Mouse (Mus musculus) limb, embryonic 11.5 days (tissue): Measurements from ENCODE around the gene Nxpe3. TPM values are rescaled to one million over a fixed set of nuclear protein-coding genes. Genes with fewer than 3 reads are reported as not detected.
"Not testable (repeated sequence)": the region's sequence is repeated elsewhere in the genome, so short reads cannot be mapped to it uniquely, and the experiment has no call there.

ENCODE experiments used
- ATAC-seq: fragments of 200-750 bp; cut with Nextera tagmentation; 2 replicates; pipeline ENCODE4 v1.8.0; 2017; ENCODE audit warnings: low read depth; ENCODE audit not compliant: insufficient number of reproducible peaks, low FRiP score, low TSS enrichment
- DNase-seq: peaks from one replicate; pipeline ENCODE4 v3.0.0-alpha.2; 2015; ENCODE audit warnings: low spot score
- H3K27ac ChIP-seq: fragments of 300-500 bp; sonication (generic); replicated peaks from 2 replicates; pipeline ENCODE4 v1.5.1; 2014; ENCODE audit warnings: low read depth, mild to moderate bottlenecking, low read length
- H3K27me3 ChIP-seq: fragments of 300-500 bp; sonication (generic); 2 replicates; pipeline ENCODE4 v1.6.1; 2014; ENCODE audit warnings: mild to moderate bottlenecking, low read length, mixed read lengths; ENCODE audit not compliant: control insufficient read depth, insufficient read depth
- H3K36me3 ChIP-seq: fragments of 300-500 bp; sonication (generic); 2 replicates; pipeline ENCODE4 v1.6.1; 2014; ENCODE audit warnings: mild to moderate bottlenecking, low read length, moderate library complexity, mixed read lengths; ENCODE audit not compliant: control insufficient read depth, insufficient read depth
- H3K4me1 ChIP-seq: fragments of 300-500 bp; sonication (generic); 2 replicates; pipeline ENCODE4 v1.6.1; 2014; ENCODE audit warnings: low read length, mixed read lengths; ENCODE audit not compliant: control insufficient read depth, insufficient read depth
- H3K4me2 ChIP-seq: fragments of 300-500 bp; sonication (generic); 2 replicates; pipeline ENCODE4 v1.6.1; 2014; ENCODE audit warnings: low read depth, mild to moderate bottlenecking, moderate library complexity; ENCODE audit not compliant: severe bottlenecking
- H3K4me3 ChIP-seq: fragments of 300-500 bp; sonication (generic); 2 replicates; pipeline ENCODE4 v1.5.1; 2014; ENCODE audit warnings: low read depth, low read length
- H3K9ac ChIP-seq: fragments of 300-500 bp; sonication (generic); 2 replicates; pipeline ENCODE4 v1.6.1; 2014; ENCODE audit warnings: mild to moderate bottlenecking, low read length
- H3K9me3 ChIP-seq: fragments of 300-500 bp; sonication (generic); 2 replicates; pipeline ENCODE4 v1.6.1; 2016; ENCODE audit warnings: low read length; ENCODE audit not compliant: control insufficient read depth
- WGBS: fragments of 180-500 bp; shearing (Covaris S2); extraction: QIAGEN DNeasy Blood & Tissue Kit; methylation state at CpG from one replicate; pipeline ENCODE4 v1.1.7; 2014; 5-methylcytosine and 5-hydroxymethylcytosine counted together
- polyA plus RNA-seq: library from polyadenylated mRNA; unstranded; fragments of >200 nt; fragmentation: Nextera tagmentation; extraction: Ambion mirVana; gene quantifications from 2 replicates; pipeline ENCODE4 v1.2.1, GENCODE M21; 2014

Gene Nxpe3
- polyA plus RNA-seq, 1 experiment from 2014 or later: 1.0 TPM

- H3K36me3 ChIP-seq, H3K27me3 ChIP-seq, H3K9me3 ChIP-seq, H3K27ac ChIP-seq, ATAC-seq, H3K4me1 ChIP-seq, H3K9ac ChIP-seq, DNase-seq: not testable (repeated sequence)
- WGBS: 85% methylated on average over 7 of the region's 8 CpGs
- Histone ChIP-seq H3K4me3 (peak overlapping the region; percentile 61; the same call in 1 of the 2 replicates), H3K4me2 (peak overlapping the region; percentile 56; the same call in 1 of the 2 replicates)
These were observed 57.4 kb downstream of the Nxpe3 start for GRCm38 (mm10) chr16:55837653-55838052.

DNA sequence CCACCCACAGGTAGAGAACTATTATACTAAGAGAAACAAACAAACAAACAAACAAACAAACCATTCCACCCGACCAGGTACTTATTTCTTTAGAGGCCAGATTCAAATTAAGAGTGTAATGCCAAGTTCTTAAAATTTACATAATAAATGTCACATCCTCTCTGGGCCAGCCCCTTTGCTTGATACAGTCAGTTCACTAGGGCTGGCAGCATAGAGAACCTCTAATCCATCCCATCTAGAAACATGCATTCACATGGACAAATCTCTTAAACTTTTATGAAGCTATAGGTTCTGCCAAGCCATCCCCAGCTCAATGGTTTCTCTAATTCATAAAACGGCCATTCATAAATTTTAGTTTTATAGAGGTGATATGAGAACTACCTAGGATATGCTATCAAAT is 57.9 kb downstream of the Nxpe3 start:
- ATAC-seq (no peak), DNase-seq (no peak)
- Histone ChIP-seq H3K4me2 (no peak overlapping the region), H3K9me3 (no peaks in the 10 kb centered on the region), H3K4me1 (no peaks in the 10 kb centered on the region), H3K4me3 (no peak overlapping the region), H3K36me3 (no peaks in the 10 kb centered on the region), H3K27me3 (no peaks in the 10 kb centered on the region), H3K9ac (no peak overlapping the region), H3K27ac (no peak overlapping the region)
- WGBS: 82% methylated on average over 2 of the region's 2 CpGs

DNA sequence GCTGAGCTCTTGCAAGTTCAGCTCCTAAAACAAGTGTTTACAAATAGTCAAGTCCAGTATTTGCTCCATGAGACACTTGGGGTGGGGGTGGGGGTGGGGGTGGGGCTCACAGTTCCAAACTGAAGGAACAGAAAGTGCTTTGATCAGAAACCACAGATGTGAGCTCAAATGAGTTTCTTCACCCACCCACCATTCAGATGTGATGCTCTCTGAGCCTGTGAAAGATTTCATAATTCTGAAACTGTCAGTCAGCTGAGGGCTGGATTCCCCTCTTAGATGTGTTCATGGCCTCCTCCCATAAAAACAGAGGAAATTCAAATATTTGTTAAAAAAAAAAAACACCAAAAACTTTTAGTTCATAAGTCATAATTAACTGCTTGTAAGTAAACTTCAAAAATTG is 59.3 kb downstream of the Nxpe3 start:
- Histone ChIP-seq H3K36me3 (no peaks in the 10 kb centered on the region), H3K27me3 (no peaks in the 10 kb centered on the region), H3K9me3 (no peaks in the 10 kb centered on the region), H3K27ac (no peak overlapping the region), H3K4me3 (no peak overlapping the region), H3K9ac (no peak overlapping the region), H3K4me1 (no peaks in the 10 kb centered on the region), H3K4me2 (no peak overlapping the region)
- no peak for ATAC-seq
- DNase-seq: no peak

GRCm38 (mm10) chr16:55832617-55833016 is 62.5 kb downstream of the Nxpe3 start:
- DNase-seq: no peak
- Histone ChIP-seq H3K9ac (no peak overlapping the region), H3K9me3 (no peaks in the 10 kb centered on the region), H3K4me1 (no peaks in the 10 kb centered on the region), H3K4me3 (no peak overlapping the region), H3K27ac (no peak overlapping the region), H3K36me3 (no peaks in the 10 kb centered on the region), H3K27me3 (no peaks in the 10 kb centered on the region), H3K4me2 (no peak overlapping the region)
- 95% methylated on average over 8 of the region's 8 CpGs for WGBS
- no peak for ATAC-seq

GRCm38 (mm10) chr16:55832040-55832439 is 63.0 kb downstream of the Nxpe3 start:
- no peaks in the 10 kb centered on the region for H3K27me3 ChIP-seq
- no peaks in the 10 kb centered on the region for H3K4me1 ChIP-seq
- no peak overlapping the region for H3K9ac ChIP-seq
- H3K27ac ChIP-seq: no peak overlapping the region
- H3K9me3 ChIP-seq: no peaks in the 10 kb centered on the region
- no peak overlapping the region for H3K4me2 ChIP-seq
- no peaks in the 10 kb centered on the region for H3K36me3 ChIP-seq
- H3K4me3 ChIP-seq: no peak overlapping the region
- ATAC-seq (no peak), DNase-seq (no peak)
- 91% methylated on average over 6 of the region's 6 CpGs for WGBS

GRCm38 (mm10) chr16:55831451-55831850 is 63.6 kb downstream of the Nxpe3 start:
- Histone ChIP-seq H3K27me3 (no peaks in the 10 kb centered on the region), H3K4me2 (no peak overlapping the region), H3K9ac (no peak overlapping the region), H3K9me3 (no peaks in the 10 kb centered on the region), H3K27ac (no peak overlapping the region), H3K36me3 (no peaks in the 10 kb centered on the region), H3K4me1 (no peaks in the 10 kb centered on the region), H3K4me3 (no peak overlapping the region)
- 92% methylated on average over 1 of the region's 1 CpGs for WGBS
- DNase-seq: no peak
- no peak for ATAC-seq

- Histone ChIP-seq H3K27me3 (no peaks in the 10 kb centered on the region), H3K4me3 (no peak overlapping the region), H3K4me2 (peak overlapping the region; percentile 2; the same call in 1 of the 2 replicates), H3K27ac (no peak overlapping the region), H3K9me3 (no peaks in the 10 kb centered on the region), H3K4me1 (peaks cover 6% of the 10 kb centered on the region), H3K9ac (no peak overlapping the region), H3K36me3 (no peaks in the 10 kb centered on the region)
- DNase-seq (peak; percentile 42), ATAC-seq (no peak)
- 40% methylated on average over 11 of the region's 11 CpGs for WGBS
These were observed 71.5 kb downstream of the Nxpe3 start for GRCm38 (mm10) chr16:55823398-55824155.

- Histone ChIP-seq H3K36me3 (peaks cover under 1% of the 10 kb centered on the region; the same call in 1 of the 2 replicates), H3K27ac (no peak overlapping the region), H3K27me3 (no peaks in the 10 kb centered on the region), H3K4me2 (peak overlapping the region; percentile 94), H3K9ac (no peak overlapping the region), H3K9me3 (no peaks in the 10 kb centered on the region), H3K4me3 (peak overlapping the region; percentile 79), H3K4me1 (peaks cover 6% of the 10 kb centered on the region)
- 40% methylated on average over 18 of the region's 18 CpGs for WGBS
- DNase-seq (no peak), ATAC-seq (no peak)
These were observed 72.2 kb downstream of the Nxpe3 start for GRCm38 (mm10) chr16:55822741-55823397.
